Mouse (Mus musculus): ENCODE measurements around the gene Tnfsf10. TPM values are rescaled to one million over a fixed set of nuclear protein-coding genes. Genes with fewer than 3 reads are reported as not detected.
A peak's percentile ranks its signal among the peaks of the same experiment; 100 is the strongest.
"Not testable (repeated sequence)": the region's sequence is repeated elsewhere in the genome, so short reads cannot be mapped to it uniquely, and the experiment has no call there.

Tnfsf10 gene
- polyA plus RNA-seq (2014; fragmentation: Nextera tagmentation; extraction: Ambion mirVana) = 0.05 and 0.07 TPM in 2 replicates

DNA sequence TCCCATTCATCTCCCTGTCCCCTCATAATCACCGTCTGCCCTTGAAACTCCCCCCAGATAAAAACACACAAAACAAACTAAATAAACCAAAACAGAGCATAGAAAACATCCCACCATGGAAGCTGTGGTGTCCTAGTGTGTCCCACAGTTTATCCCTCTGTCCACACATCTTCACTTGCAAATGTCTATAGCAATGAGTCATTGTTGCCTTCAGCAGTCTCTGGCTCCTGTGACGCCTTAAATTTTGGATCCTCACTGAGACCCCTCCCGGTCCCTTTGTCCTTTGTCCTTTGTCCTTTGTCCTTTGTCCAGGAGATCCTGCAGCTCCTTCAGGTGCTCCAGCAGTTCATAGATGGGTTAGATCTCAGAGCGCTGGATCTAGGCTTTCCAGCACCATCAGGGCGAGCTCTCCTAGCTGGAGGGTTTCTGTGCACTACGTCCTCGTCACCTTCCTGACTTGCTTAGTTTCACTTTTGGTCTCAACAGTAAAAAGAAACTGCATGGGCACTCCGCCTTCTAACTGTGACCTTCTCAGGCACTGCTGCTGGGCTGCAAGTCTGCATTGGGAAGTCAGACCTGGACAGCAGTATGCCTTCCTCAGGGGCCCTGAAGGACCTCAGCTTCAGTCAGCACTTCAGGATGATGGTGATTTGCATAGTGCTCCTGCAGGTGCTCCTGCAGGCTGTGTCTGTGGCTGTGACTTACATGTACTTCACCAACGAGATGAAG is at the start of gene Tnfsf10:
Gene Tnfsf10 (plus strand): TSS at position 470 of the 729 bp plus-strand sequence.
- no peak for ATAC-seq (ENCODE audit: low read depth)
- no peak within 1 kb of the TSS for H3K27ac ChIP-seq (ENCODE audit: low read depth, low read length)
- no peak within 1 kb of the TSS for H3K4me3 ChIP-seq (ENCODE audit: low read depth, low read length)
- no peak within 1 kb of the TSS for H3K9ac ChIP-seq (replicated peaks; ENCODE audit: low read depth, low read length)
- no peaks in the 10 kb centered on the region for H3K4me1 ChIP-seq (ENCODE audit: control insufficient read depth, insufficient read depth, low read length)
- H3K36me3 ChIP-seq (ENCODE audit: control insufficient read depth, insufficient read depth, low read length) = no peaks in the 10 kb centered on the region
- H3K27me3 ChIP-seq (ENCODE audit: control insufficient read depth, insufficient read depth, low read length) = no peaks in the 10 kb centered on the region
- WGBS = 81% methylated on average over 9 of the region's 9 CpGs
- no peaks in the 10 kb centered on the region for H3K9me3 ChIP-seq (ENCODE audit: control insufficient read depth, low read length)
- H3K4me2 ChIP-seq (ENCODE audit: low read depth, low read length) = no peak within 1 kb of the TSS

GRCm38 (mm10) chr3:27267327-27267726 is 49.5 kb upstream of the Tnfsf10 start:
- no peaks in the 10 kb centered on the region for H3K36me3 ChIP-seq (ENCODE audit: control insufficient read depth, insufficient read depth, low read length)

GRCm38 (mm10) chr3:27267887-27268286 is 48.9 kb upstream of the Tnfsf10 start:
- no peak overlapping the region for H3K9ac ChIP-seq (replicated peaks; ENCODE audit: low read depth, low read length)
- H3K27me3 ChIP-seq (ENCODE audit: control insufficient read depth, insufficient read depth, low read length) = no peaks in the 10 kb centered on the region
- H3K9me3 ChIP-seq (ENCODE audit: control insufficient read depth, low read length) = no peaks in the 10 kb centered on the region
- no peak overlapping the region for H3K4me2 ChIP-seq (ENCODE audit: low read depth, low read length)
- H3K4me1 ChIP-seq (ENCODE audit: control insufficient read depth, insufficient read depth, low read length) = no peaks in the 10 kb centered on the region
- H3K36me3 ChIP-seq (ENCODE audit: control insufficient read depth, insufficient read depth, low read length) = no peaks in the 10 kb centered on the region
- H3K4me3 ChIP-seq (ENCODE audit: low read depth, low read length) = no peak overlapping the region
- no peak overlapping the region for H3K27ac ChIP-seq (ENCODE audit: low read depth, low read length)
- no peak for ATAC-seq (ENCODE audit: low read depth)
- 74% methylated on average over 4 of the region's 4 CpGs for WGBS

More at GRCm38 (mm10) chr3:27267327-27267726, 49.5 kb upstream of the Tnfsf10 start:
- H3K9me3 ChIP-seq (ENCODE audit: control insufficient read depth, low read length) = no peaks in the 10 kb centered on the region
- no peak overlapping the region for H3K27ac ChIP-seq (ENCODE audit: low read depth, low read length)
- no peaks in the 10 kb centered on the region for H3K4me1 ChIP-seq (ENCODE audit: control insufficient read depth, insufficient read depth, low read length)
- H3K4me3 ChIP-seq (ENCODE audit: low read depth, low read length) = no peak overlapping the region
- WGBS = 91% methylated on average over 5 of the region's 5 CpGs
- no peak overlapping the region for H3K9ac ChIP-seq (replicated peaks; ENCODE audit: low read depth, low read length)
- ATAC-seq (ENCODE audit: low read depth) = no peak
- H3K4me2 ChIP-seq (ENCODE audit: low read depth, low read length) = no peak overlapping the region
- H3K27me3 ChIP-seq (ENCODE audit: control insufficient read depth, insufficient read depth, low read length) = no peaks in the 10 kb centered on the region

DNA sequence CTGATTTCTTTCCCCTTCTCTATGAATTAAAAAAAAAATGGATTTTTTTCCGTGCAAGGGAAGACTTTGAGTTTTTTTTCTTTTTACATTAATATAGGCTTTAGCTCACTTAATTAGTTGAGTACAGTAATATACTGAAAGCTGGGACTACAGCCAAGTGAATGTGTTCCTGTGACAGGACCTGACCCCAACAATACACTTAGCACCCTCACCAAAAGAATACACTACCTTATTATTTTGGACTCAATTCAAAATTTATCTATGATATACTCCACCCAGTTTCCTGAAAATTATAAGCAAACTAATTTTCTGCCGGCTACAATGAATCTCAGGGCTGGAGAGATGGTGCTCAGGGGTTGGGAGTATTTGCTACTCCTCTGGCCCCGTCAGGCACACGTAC is 47.7 kb upstream of the Tnfsf10 start:
- no peak overlapping the region for H3K27ac ChIP-seq (ENCODE audit: low read depth, low read length)

GRCm38 (mm10) chr3:27270160-27270962 is 46.5 kb upstream of the Tnfsf10 start:
- no peak overlapping the region for H3K27ac ChIP-seq (ENCODE audit: low read depth, low read length)
- no peaks in the 10 kb centered on the region for H3K9me3 ChIP-seq (ENCODE audit: control insufficient read depth, low read length)
- H3K36me3 ChIP-seq (ENCODE audit: control insufficient read depth, insufficient read depth, low read length) = no peaks in the 10 kb centered on the region
- H3K4me1 ChIP-seq (ENCODE audit: control insufficient read depth, insufficient read depth, low read length) = no peaks in the 10 kb centered on the region
- H3K27me3 ChIP-seq (ENCODE audit: control insufficient read depth, insufficient read depth, low read length) = no peaks in the 10 kb centered on the region
- 35% methylated on average over 11 of the region's 11 CpGs for WGBS
- H3K9ac ChIP-seq (replicated peaks; ENCODE audit: low read depth, low read length) = no peak overlapping the region
- ATAC-seq (ENCODE audit: low read depth) = no peak
- no peak overlapping the region for H3K4me2 ChIP-seq (ENCODE audit: low read depth, low read length)
- H3K4me3 ChIP-seq (ENCODE audit: low read depth, low read length) = no peak overlapping the region

More for the DNA sequence above, 47.7 kb upstream of the Tnfsf10 start:
- Histone ChIP-seq H3K9me3 (ENCODE audit: control insufficient read depth, low read length) (no peaks in the 10 kb centered on the region), H3K9ac (replicated peaks; ENCODE audit: low read depth, low read length) (no peak overlapping the region), H3K36me3 (ENCODE audit: control insufficient read depth, insufficient read depth, low read length) (no peaks in the 10 kb centered on the region), H3K4me2 (ENCODE audit: low read depth, low read length) (no peak overlapping the region), H3K27me3 (ENCODE audit: control insufficient read depth, insufficient read depth, low read length) (no peaks in the 10 kb centered on the region), H3K4me3 (ENCODE audit: low read depth, low read length) (no peak overlapping the region), H3K4me1 (ENCODE audit: control insufficient read depth, insufficient read depth, low read length) (no peaks in the 10 kb centered on the region)
- 84% methylated on average over 4 of the region's 4 CpGs for WGBS
- ATAC-seq (ENCODE audit: low read depth) = no peak

DNA sequence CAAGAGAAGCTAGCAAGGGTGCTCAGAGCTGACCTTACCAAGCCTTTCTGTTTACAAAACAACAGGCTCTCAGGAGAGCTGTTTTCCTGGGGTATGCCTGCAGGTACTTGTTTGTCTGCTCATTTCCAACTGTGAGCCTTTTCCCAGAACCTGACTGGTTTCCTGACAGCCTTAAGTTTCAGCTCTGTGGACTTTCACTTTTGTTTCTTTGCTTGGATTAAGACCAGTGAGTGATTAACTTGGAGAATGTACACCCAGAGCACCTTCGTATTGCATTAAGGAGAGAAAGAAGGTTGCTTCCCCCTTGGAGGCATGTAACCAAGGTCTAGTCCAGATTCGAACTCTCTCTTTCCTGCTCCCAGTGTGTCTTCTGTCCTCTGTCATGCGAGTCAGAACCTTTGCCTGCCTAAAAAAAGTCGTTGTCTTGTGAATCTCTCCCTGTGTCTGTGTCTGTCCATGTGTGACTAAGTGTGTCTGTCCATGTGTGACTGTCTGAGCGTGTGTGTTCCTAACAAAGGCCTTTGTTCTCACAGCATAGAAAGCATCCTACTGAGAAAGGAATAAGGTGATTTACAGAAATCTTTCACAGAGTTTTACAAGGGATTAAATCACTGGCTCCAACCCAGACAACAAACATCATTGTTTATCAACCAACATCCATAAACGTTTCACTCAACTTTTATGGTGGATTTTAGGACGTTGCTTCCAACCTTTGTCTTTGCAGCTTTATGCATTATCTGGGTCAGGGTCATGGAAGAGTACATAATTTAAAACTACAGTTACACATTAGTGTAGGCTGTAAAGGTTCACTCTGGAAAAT is 43.7 kb upstream of the Tnfsf10 start:
- H3K4me2 ChIP-seq (ENCODE audit: low read depth, low read length) = no peak overlapping the region
- no peaks in the 10 kb centered on the region for H3K9me3 ChIP-seq (ENCODE audit: control insufficient read depth, low read length)
- peak; percentile 44; the same call in 1 of the 2 replicates for ATAC-seq (ENCODE audit: low read depth)
- no peaks in the 10 kb centered on the region for H3K27me3 ChIP-seq (ENCODE audit: control insufficient read depth, insufficient read depth, low read length)
- H3K4me1 ChIP-seq (ENCODE audit: control insufficient read depth, insufficient read depth, low read length) = no peaks in the 10 kb centered on the region
- 11% methylated on average over 7 of the region's 7 CpGs for WGBS
- H3K4me3 ChIP-seq (ENCODE audit: low read depth, low read length) = no peak overlapping the region
- H3K36me3 ChIP-seq (ENCODE audit: control insufficient read depth, insufficient read depth, low read length) = no peaks in the 10 kb centered on the region
- H3K27ac ChIP-seq (ENCODE audit: low read depth, low read length) = no peak overlapping the region
- H3K9ac ChIP-seq (replicated peaks; ENCODE audit: low read depth, low read length) = no peak overlapping the region

DNA sequence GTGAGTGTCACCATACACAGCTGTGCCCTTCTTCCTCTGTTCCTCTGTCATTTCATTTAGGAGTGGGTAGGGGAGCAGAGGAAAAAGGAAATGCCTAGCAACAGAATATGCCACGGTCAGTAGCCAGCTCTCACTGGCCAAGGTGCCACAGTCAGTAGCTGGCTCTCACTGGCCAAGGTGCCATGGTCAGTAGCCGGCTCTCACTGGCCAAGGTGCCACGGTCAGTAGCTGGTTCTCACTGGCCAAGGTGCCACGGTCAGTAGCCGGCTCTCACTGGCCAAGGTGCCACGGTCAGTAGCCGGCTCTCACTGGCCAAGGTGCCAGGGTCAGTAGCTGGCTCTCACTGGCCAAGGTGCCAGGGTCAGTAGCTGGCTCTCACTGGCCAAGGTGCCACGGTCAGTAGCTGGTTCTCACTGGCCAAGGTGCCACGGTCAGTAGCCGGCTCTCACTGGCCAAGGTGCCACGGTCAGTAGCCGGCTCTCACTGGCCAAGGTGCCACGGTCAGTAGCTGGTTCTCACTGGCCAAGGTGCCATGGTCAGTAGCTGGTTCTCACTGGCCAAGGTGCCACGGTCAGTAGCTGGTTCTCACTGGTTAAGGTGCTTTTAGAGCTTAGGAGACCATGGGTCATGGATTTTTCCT is 37.4 kb upstream of the Tnfsf10 start:
- H3K27ac ChIP-seq (ENCODE audit: low read depth, low read length); H3K9ac ChIP-seq (replicated peaks; ENCODE audit: low read depth, low read length); H3K4me3 ChIP-seq (ENCODE audit: low read depth, low read length); H3K9me3 ChIP-seq (ENCODE audit: control insufficient read depth, low read length); H3K4me1 ChIP-seq (ENCODE audit: control insufficient read depth, insufficient read depth, low read length); H3K27me3 ChIP-seq (ENCODE audit: control insufficient read depth, insufficient read depth, low read length); H3K36me3 ChIP-seq (ENCODE audit: control insufficient read depth, insufficient read depth, low read length); ATAC-seq (ENCODE audit: low read depth); H3K4me2 ChIP-seq (ENCODE audit: low read depth, low read length): not testable (repeated sequence)
- WGBS = 94% methylated on average over 11 of the region's 14 CpGs

- Histone ChIP-seq H3K36me3 (ENCODE audit: control insufficient read depth, insufficient read depth, low read length) (no peaks in the 10 kb centered on the region), H3K9me3 (ENCODE audit: control insufficient read depth, low read length) (no peaks in the 10 kb centered on the region), H3K4me3 (ENCODE audit: low read depth, low read length) (no peak overlapping the region), H3K4me1 (ENCODE audit: control insufficient read depth, insufficient read depth, low read length) (no peaks in the 10 kb centered on the region), H3K9ac (replicated peaks; ENCODE audit: low read depth, low read length) (no peak overlapping the region), H3K27me3 (ENCODE audit: control insufficient read depth, insufficient read depth, low read length) (no peaks in the 10 kb centered on the region), H3K4me2 (ENCODE audit: low read depth, low read length) (no peak overlapping the region), H3K27ac (ENCODE audit: low read depth, low read length) (no peak overlapping the region)
- ATAC-seq (ENCODE audit: low read depth) = no peak
- WGBS = 64% methylated on average over 11 of the region's 11 CpGs
Observed at GRCm38 (mm10) chr3:27280280-27280749, 36.5 kb upstream of the Tnfsf10 start.

All from neural tube, embryonic 14.5 days (tissue).